19 mouse cellular contexts compared by ENCODE assay signal in the genomic region with DNA sequence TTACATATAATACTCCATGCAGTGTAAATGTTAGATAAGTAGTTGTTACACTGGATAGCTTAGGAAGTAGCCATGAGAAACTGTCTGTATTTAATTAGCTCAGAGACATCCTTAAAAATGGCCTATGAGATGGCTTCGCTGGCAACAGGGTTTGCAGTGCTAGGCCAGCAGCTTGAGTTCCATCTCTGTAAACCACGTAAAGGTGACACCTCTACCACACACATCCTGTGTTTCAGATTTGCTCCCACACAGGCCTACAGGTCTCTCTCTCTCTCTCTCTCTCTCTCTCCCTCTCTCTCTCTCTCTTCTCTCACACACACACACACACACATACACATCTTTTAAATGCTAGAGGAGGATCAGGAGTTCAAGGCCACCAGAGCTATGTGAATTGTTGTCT. TPM values are rescaled to one million over a fixed set of nuclear protein-coding genes. Genes with fewer than 3 reads are reported as not detected.
DNase-seq lines count a peak whose midpoint lies in the region; ATAC-seq lines count a peak whose summit lies in the region.
"Had no signal": no experiment of that assay in that cellular context is flagged by ENCODE, and none has a peak within 500 bp of the region (broad histone marks: within the 10 kb centered on the region; RNA-seq: fewer than 3 reads in every experiment).

No protein-coding gene starts in this region.

- DNase-seq in CD4-positive, CD25-positive, alpha-beta regulatory T cell, adult 2 months (ENCODE audit: low read depth, low spot score), result peak; percentile 5
- peak; percentile 51 for DNase-seq in induced T-regulatory cell, adult 2 months (ENCODE audit: low read depth)
- DNase-seq in embryo, embryonic 10 days (ENCODE audit: low spot score), result no peak
- DNase-seq in cerebellum, adult 11-12 months, result no peak
- DNase-seq in kidney, adult 18-20 months, result no peak
- DNase-seq: adrenal gland, adult 8-10 months; adrenal gland, postnatal 25 days; cerebellum, adult 18-20 months; cerebellum, adult 9-10 months; cerebellum, postnatal 14 days; gastrocnemius, postnatal 25 days; heart, adult 18-20 months; heart, postnatal 10 days; heart, postnatal 36 days had no signal

- no peak for ATAC-seq in CD4-positive, CD25-positive, alpha-beta regulatory T cell, adult 4 months
- 0 out of 2 replicates have a peak, but pooled peaks have one; percentile 45 for ATAC-seq in megakaryocyte, adult 5-6 weeks (ENCODE audit: poor library complexity, severe bottlenecking)
- ATAC-seq: forebrain, embryonic 15.5 days; hindbrain, embryonic 16.5 days; Patski had no signal

RNA-seq across cellular contexts. Expression of a gene that starts 32.1 kb away (rescaled TPM):
- polyA plus RNA-seq in CD4-positive, CD25-positive, alpha-beta regulatory T cell, adult 4 months (2017; shearing (Covaris generic)), result under 1 TPM; 0.69 to 0.90 TPM
- total RNA-seq in megakaryocyte, adult 5-6 weeks (2015), result 196 and 224 TPM in 2 replicates
- 96.7 and 117 TPM in 2 replicates for total RNA-seq in megakaryocyte, adult 5-6 weeks (2017)

Comparison
In these comparisons a context has a peak if more than half of its experiments do, and no peak if none do; other contexts are left out.
1. DNase-seq: peak in CD4-positive, CD25-positive, alpha-beta regulatory T cell, adult 2 months (single experiment) and induced T-regulatory cell, adult 2 months (single experiment); none in embryo, embryonic 10 days (single experiment), cerebellum, adult 11-12 months (single experiment) and kidney, adult 18-20 months (single experiment).